Mouse (Mus musculus): Measurements from ENCODE around the gene Srp72. TPM values are rescaled to one million over a fixed set of nuclear protein-coding genes. Genes with fewer than 3 reads are reported as not detected.

Gene Srp72
- polyA plus RNA-seq, 1 experiment from 2014 or later: 75.0 TPM

DNA sequence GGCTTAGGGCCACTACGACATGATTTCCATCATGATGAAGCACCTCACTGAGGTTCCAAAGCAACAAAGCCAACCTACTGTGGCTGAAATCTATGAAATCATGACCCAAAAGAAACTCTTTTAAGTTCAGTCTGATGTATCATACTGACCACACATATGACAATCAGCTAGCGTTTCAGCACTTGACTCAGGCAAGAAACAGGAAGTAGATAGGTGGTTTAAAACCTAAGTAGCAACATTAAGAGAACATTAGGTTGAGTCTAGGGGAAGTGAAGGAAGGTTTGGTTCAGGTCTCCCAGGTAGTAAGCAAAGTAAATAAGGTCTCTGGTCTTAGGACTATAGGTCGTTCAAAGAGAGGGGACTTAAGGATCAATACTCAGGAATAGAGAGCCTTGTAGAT lies 995 bp upstream of the Srp72 start:
- no peak overlapping the region for H3K4me3 ChIP-seq
- peaks cover 14% of the 10 kb centered on the region for H3K4me1 ChIP-seq
- no peaks in the 10 kb centered on the region for H3K9me3 ChIP-seq
- peaks cover 21% of the 10 kb centered on the region for H3K36me3 ChIP-seq
- peak overlapping the region; percentile 86 for H3K4me2 ChIP-seq (replicated peaks)
- H3K9ac ChIP-seq: no peak overlapping the region; the same call in 1 of the 2 replicates
- 72% methylated on average over 3 of the region's 3 CpGs for WGBS
- ATAC-seq (ENCODE audit: low FRiP score, low read depth): no peak
- no peak overlapping the region for H3K27ac ChIP-seq
- H3K27me3 ChIP-seq (replicated peaks): no peaks in the 10 kb centered on the region

DNA sequence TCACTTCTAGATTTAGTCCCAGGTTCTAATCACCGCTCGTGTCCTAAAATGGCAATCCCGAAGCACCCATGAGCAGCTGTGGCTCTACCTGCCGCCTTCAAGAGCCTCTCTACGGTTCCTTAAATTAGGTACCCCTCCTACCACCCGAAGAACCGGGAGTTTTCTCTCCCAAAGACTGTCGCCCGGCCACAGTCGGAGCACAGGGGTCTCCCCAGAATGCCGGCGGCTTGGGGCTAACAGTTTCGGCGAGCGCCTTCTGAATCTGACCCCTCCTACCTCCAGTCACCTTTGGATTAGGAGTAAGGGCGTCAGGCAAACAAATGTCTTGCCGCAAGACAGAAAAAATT lies 303 bp upstream of the Srp72 start:
- peaks cover 14% of the 10 kb centered on the region for H3K4me1 ChIP-seq
- ATAC-seq (ENCODE audit: low FRiP score, low read depth): peak; percentile 51; the same call in 1 of the 2 replicates
- peak overlapping the region; percentile 85 for H3K4me3 ChIP-seq
- H3K36me3 ChIP-seq: peaks cover 20% of the 10 kb centered on the region
- H3K9me3 ChIP-seq: no peaks in the 10 kb centered on the region
- WGBS: 5% methylated on average over 17 of the region's 17 CpGs
- peak overlapping the region; percentile 86 for H3K4me2 ChIP-seq (replicated peaks)
- no peak overlapping the region for H3K27ac ChIP-seq
- H3K27me3 ChIP-seq (replicated peaks): no peaks in the 10 kb centered on the region
- peak overlapping the region; percentile 71 for H3K9ac ChIP-seq

DNA sequence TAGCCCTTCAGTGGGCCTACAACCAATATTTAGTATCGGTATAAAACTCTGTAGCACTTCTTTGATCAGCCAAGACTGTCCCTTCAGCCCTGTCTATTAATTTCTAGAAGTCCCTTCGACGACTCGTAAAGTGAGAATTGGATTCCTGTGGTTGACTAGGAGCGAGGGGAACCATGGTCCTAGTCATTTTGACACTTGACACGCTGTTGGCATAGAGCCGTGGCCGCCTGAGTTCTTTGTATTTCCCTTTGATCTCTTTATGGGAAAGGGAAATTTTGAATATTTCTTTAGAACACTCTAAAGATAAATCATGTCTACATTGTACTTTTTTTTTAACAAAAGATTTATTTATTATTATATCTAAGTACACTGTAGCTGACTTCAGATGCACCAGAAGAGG lies 1.3 kb downstream of the Srp72 start:
- H3K4me2 ChIP-seq (replicated peaks): peak overlapping the region; percentile 86
- H3K4me1 ChIP-seq: peaks cover 14% of the 10 kb centered on the region
- peak overlapping the region; percentile 85 for H3K4me3 ChIP-seq
- no peaks in the 10 kb centered on the region for H3K9me3 ChIP-seq
- no peak overlapping the region for H3K27ac ChIP-seq
- peaks cover 25% of the 10 kb centered on the region for H3K36me3 ChIP-seq
- H3K27me3 ChIP-seq (replicated peaks): no peaks in the 10 kb centered on the region
- 90% methylated on average over 8 of the region's 8 CpGs for WGBS
- H3K9ac ChIP-seq: 0 out of 2 replicates have a peak overlapping the region, but pooled peaks have one; percentile 21
- no peak for ATAC-seq (ENCODE audit: low FRiP score, low read depth)

DNA sequence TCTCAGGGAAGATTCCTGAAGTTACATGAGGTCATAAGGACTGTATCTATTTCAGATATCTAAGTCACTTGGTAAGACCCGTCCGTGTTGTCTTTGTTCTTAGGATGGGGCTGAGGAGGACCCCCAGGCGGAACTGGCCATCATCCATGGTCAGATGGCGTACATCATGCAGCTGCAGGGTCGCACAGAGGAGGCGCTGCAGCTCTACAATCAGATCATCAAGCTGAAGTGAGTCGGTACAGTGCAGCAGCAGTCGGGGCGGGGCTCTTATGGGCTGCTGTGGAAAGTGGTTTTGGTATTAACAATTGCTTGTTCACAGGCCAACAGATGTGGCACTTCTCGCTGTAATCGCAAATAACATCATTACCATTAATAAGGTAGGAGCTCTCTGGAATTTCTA lies 9.5 kb downstream of the Srp72 start:
- H3K9ac ChIP-seq: no peak overlapping the region
- no peak for ATAC-seq (ENCODE audit: low FRiP score, low read depth)
- whole genome bisulfite sequencing: 91% methylated on average over 11 of the region's 11 CpGs
- H3K4me3 ChIP-seq: no peak overlapping the region
- no peak overlapping the region for H3K4me2 ChIP-seq (replicated peaks)
- no peaks in the 10 kb centered on the region for H3K9me3 ChIP-seq
- H3K27ac ChIP-seq: no peak overlapping the region
- H3K27me3 ChIP-seq (replicated peaks): no peaks in the 10 kb centered on the region
- H3K4me1 ChIP-seq: no peaks in the 10 kb centered on the region
- H3K36me3 ChIP-seq: peaks cover 75% of the 10 kb centered on the region

DNA sequence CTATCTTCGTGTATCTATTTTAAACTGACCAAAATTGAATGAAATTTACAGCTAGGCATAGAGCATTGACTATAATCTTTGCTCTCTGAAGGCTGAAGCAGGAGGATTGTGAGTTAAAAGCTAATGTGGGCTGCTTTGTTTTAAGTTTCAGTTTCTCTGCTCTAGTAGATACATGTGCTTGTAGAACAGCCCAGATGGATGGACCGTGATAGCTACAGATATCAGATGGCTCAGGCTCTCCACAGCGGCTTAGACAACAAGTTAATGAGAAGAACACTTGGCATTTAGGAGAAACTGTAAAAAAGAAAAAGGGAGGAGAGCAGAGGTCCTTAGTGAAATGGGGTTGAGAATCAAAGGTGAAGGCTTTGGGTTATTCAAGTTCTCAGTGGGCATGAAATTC lies 16.3 kb downstream of the Srp72 start:
- no peak overlapping the region for H3K9ac ChIP-seq
- H3K4me3 ChIP-seq: no peak overlapping the region
- no peaks in the 10 kb centered on the region; the same call in 1 of the 2 replicates for H3K9me3 ChIP-seq
- H3K4me1 ChIP-seq: no peaks in the 10 kb centered on the region
- H3K36me3 ChIP-seq: peaks cover 73% of the 10 kb centered on the region
- 96% methylated on average over 3 of the region's 3 CpGs for WGBS
- ATAC-seq (ENCODE audit: low FRiP score, low read depth): no peak
- no peak overlapping the region for H3K4me2 ChIP-seq (replicated peaks)
- H3K27me3 ChIP-seq (replicated peaks): no peaks in the 10 kb centered on the region
- no peak overlapping the region for H3K27ac ChIP-seq

DNA sequence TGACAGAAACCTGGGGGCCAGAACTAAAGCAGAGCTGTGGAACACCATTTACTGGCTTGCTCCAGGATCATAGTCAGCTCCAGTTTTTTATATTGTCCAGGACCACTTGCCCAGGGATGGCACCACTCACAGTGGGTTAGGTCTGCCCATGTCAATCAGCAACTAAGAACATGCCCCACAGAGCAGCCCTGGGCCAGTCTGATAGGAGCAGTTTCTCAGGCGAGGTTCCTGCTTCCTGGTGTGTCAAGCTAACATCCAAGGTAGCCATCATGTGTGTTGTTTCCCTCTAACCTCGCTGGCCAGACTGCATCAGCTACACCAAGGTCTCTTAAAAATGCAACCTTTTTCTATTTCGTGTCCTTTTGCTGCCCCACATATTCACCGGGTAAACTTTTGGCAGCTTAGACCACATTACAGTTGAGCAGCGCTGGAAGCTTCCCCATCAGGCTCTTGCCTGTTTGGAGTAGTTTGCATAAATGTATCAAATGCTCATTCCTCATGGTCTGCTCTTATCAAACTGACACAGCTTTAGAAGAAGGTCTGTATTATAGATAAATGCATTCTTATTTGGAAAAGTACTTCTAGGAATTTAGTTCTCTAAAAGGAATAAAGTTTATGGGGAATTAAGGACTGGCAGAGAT lies 18.8 kb downstream of the Srp72 start:
- Histone ChIP-seq H3K27ac (no peak overlapping the region), H3K4me1 (no peaks in the 10 kb centered on the region), H3K36me3 (peaks cover 77% of the 10 kb centered on the region), H3K9me3 (no peaks in the 10 kb centered on the region; the same call in 1 of the 2 replicates), H3K9ac (no peak overlapping the region), H3K27me3 (replicated peaks) (no peaks in the 10 kb centered on the region), H3K4me3 (no peak overlapping the region), H3K4me2 (replicated peaks) (no peak overlapping the region)
- ATAC-seq (ENCODE audit: low FRiP score, low read depth): no peak
- 94% methylated on average over 5 of the region's 5 CpGs for WGBS

DNA sequence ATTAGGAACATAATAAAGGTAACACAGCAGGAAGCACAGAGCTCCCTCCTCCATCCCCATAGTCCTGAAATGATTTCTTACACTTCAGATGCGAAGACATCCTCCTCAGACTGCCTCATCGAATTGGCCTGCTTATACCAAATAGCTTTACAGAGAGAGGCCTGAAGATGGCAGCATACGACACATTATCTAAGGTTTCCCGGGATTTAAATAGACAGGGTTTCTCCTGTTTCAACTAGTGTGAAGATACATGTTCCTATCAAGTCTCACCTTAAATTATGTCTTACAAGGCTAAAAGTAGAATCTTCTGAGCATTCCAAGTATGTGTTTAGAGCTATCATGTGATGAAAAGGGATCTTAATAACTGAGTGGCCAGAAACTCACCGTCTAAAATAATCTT lies 23.9 kb downstream of the Srp72 start:
- WGBS: 57% methylated on average over 5 of the region's 5 CpGs
- Histone ChIP-seq H3K9ac (no peak overlapping the region), H3K36me3 (peaks cover 64% of the 10 kb centered on the region), H3K27me3 (replicated peaks) (no peaks in the 10 kb centered on the region), H3K4me3 (no peak overlapping the region), H3K4me1 (no peaks in the 10 kb centered on the region), H3K9me3 (no peaks in the 10 kb centered on the region; the same call in 1 of the 2 replicates), H3K27ac (no peak overlapping the region), H3K4me2 (replicated peaks) (no peak overlapping the region)
- no peak for ATAC-seq (ENCODE audit: low FRiP score, low read depth)

DNA sequence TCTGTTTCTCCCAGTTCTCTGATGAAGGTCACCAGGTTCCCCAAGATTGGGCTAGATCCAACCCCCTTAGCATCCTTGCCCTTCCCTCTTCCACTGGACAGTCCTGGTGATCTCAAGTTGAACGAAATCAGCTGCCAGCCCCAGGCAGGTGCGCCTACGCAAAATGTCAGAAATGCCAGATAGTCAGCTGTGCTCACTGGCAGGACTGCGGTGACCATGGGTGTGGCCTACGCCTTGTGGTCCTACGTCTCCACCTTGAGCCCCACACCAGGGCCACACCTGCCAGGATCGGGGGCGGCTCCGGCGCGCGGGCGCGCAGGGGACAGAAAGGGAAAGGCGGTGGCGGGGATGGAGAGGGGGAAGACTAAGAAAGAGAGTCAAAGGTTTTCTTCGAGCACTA lies 26.7 kb downstream of the Srp72 start:
- WGBS: 92% methylated on average over 17 of the region's 17 CpGs
- ATAC-seq (ENCODE audit: low FRiP score, low read depth): no peak
- H3K4me2 ChIP-seq (replicated peaks): no peak overlapping the region
- H3K9ac ChIP-seq: no peak overlapping the region
- H3K9me3 ChIP-seq: no peaks in the 10 kb centered on the region
- H3K27me3 ChIP-seq (replicated peaks): no peaks in the 10 kb centered on the region
- no peak overlapping the region for H3K27ac ChIP-seq
- no peak overlapping the region for H3K4me3 ChIP-seq
- peaks cover 43% of the 10 kb centered on the region for H3K36me3 ChIP-seq
- no peaks in the 10 kb centered on the region for H3K4me1 ChIP-seq

DNA sequence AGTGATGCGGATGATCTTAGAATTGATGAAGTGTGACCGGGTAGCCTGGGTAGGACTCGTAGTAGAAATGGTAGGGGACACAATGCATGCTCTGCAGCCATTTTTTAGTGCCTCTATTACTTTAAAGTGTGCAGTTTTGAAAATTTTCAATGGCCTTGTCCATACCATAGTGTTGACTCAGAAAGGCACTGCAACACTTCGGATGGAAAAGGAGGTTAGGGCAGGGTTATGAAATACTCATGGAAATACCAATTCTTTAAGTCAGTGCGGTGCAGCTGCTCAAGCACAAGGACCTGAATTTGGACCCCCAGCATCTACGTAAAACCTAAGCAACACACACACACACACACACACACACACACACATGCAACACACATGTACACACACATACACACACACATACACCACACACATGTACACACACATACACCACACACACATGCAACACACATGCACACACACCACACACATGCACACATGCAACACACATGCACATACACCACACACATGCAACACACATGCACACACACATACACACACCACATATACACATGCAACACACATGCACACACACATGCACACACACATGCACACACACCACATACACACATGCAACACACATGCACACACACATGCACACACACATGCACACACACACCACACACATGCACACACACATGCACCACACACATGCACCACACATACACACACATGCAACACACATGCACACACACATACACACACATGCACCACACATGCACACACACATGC lies 29.8 kb downstream of the Srp72 start, which contains the start of gene Arl9:
Arl9 (plus strand) TSS at position 5 of the 771 bp plus-strand sequence.
- peaks cover 19% of the 10 kb centered on the region; the same call in 1 of the 2 replicates for H3K36me3 ChIP-seq
- 95% methylated on average over 6 of the region's 6 CpGs for WGBS
- H3K27me3 ChIP-seq (replicated peaks): no peaks in the 10 kb centered on the region
- H3K4me2 ChIP-seq (replicated peaks): no peak within 1 kb of the TSS
- H3K9ac ChIP-seq: no peak within 1 kb of the TSS
- no peak for ATAC-seq (ENCODE audit: low FRiP score, low read depth)
- H3K27ac ChIP-seq: no peak within 1 kb of the TSS
- no peak within 1 kb of the TSS for H3K4me3 ChIP-seq
- H3K4me1 ChIP-seq: no peaks in the 10 kb centered on the region
- no peaks in the 10 kb centered on the region for H3K9me3 ChIP-seq

DNA sequence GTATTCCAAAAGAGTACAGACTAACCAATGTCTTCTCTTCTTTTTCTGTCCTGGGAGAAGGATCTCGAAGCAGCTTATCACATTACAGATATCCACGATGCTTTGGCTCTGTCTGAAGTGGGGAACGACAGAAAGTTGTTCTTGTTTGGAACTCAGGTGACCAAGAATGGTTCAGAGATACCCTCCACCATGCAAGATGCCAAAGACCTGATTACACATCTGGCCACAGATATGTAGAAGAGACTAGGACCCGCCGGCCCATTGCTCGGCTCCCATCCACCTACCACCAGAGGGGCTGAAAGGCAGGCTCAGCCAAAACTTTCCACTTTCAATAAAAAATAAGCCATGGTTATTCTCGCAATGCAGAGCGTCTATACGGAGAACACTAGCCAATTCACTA lies 35.9 kb downstream of the Srp72 start:
- H3K27me3 ChIP-seq (replicated peaks): no peaks in the 10 kb centered on the region
- no peak overlapping the region for H3K27ac ChIP-seq
- no peaks in the 10 kb centered on the region for H3K9me3 ChIP-seq
- no peaks in the 10 kb centered on the region for H3K4me1 ChIP-seq
- H3K36me3 ChIP-seq: no peaks in the 10 kb centered on the region
- no peak overlapping the region for H3K4me3 ChIP-seq
- H3K9ac ChIP-seq: no peak overlapping the region
- no peak for ATAC-seq (ENCODE audit: low FRiP score, low read depth)
- 95% methylated on average over 9 of the region's 9 CpGs for WGBS
- no peak overlapping the region for H3K4me2 ChIP-seq (replicated peaks)

DNA sequence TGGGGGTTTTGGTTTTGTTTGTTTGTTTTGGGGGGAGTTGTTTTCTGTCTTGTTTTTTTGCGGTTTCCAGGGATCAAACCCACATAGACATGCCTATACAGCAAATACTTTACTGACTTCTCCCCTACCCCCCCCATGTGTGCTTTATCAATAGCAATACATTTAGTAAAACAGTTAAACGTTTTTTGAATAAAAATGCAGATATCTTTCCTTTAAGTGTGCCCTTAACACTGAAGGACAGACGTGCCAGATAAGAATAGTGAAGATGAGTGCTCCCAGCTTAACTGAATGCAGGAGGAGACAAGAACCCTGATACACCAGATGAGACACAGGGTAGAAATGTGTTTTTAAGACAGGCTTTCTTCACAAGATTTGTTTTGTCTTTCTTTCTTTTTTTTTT lies 36.6 kb downstream of the Srp72 start:
- Histone ChIP-seq H3K9ac (no peak overlapping the region), H3K9me3 (no peaks in the 10 kb centered on the region), H3K36me3 (no peaks in the 10 kb centered on the region), H3K27ac (no peak overlapping the region), H3K4me1 (no peaks in the 10 kb centered on the region), H3K4me3 (no peak overlapping the region), H3K27me3 (replicated peaks) (peaks cover 4% of the 10 kb centered on the region; the same call in 1 of the 2 replicates), H3K4me2 (replicated peaks) (no peak overlapping the region)
- WGBS: 62% methylated on average over 3 of the region's 3 CpGs
- ATAC-seq (ENCODE audit: low FRiP score, low read depth): no peak

DNA sequence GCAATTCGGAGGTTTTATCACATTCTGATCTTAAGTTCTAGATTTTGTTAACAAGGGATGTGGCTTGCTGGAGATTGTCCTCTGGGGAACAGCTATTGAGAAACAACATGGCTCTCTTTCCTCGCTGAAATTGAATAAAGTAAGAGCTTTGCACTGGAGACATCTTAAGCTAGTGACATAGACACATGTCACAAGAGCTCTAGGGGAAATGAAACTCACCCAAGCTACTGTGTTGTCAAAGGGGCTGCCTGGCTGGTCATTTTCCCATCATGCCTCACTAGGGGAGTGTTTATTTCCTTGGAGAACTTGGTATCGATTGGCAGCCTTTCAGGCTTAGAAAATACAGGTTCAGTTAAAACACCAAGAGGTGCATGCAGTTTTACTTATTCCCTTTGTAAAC lies 38.7 kb downstream of the Srp72 start:
- peaks cover 6% of the 10 kb centered on the region; the same call in 1 of the 2 replicates for H3K27me3 ChIP-seq (replicated peaks)
- ATAC-seq (ENCODE audit: low FRiP score, low read depth): no peak
- no peaks in the 10 kb centered on the region for H3K9me3 ChIP-seq
- H3K9ac ChIP-seq: no peak overlapping the region
- WGBS: 79% methylated on average over 3 of the region's 3 CpGs
- no peak overlapping the region for H3K4me2 ChIP-seq (replicated peaks)
- no peaks in the 10 kb centered on the region for H3K36me3 ChIP-seq
- H3K4me1 ChIP-seq: no peaks in the 10 kb centered on the region
- no peak overlapping the region for H3K4me3 ChIP-seq
- H3K27ac ChIP-seq: no peak overlapping the region

Measured in neural tube, embryonic 12.5 days (tissue).